Mouse (Mus musculus) stomach, postnatal 0 days (tissue): ENCODE measurements at regions not wholly inside any gene's neighbourhood (a gene's known extent, or its start where the extent isn't known, plus 50 kb on each side); places are given as distances from the start of the nearest gene placed in this dataset.

ENCODE experiments used
- ATAC-seq: fragments of 200-750 bp; cut with Nextera tagmentation; 2 replicates; pipeline ENCODE4 v1.8.0; 2017; ENCODE audit not compliant: low FRiP score, low TSS enrichment
- DNase-seq: peaks from one replicate; pipeline ENCODE4 v3.0.0-alpha.2; 2016; ENCODE audit warnings: low spot score
- H3K27ac ChIP-seq: fragments of 300-500 bp; sonication (generic); replicated peaks from 2 replicates; pipeline ENCODE4 v1.5.1; 2014; ENCODE audit warnings: mild to moderate bottlenecking, control low read depth
- H3K27me3 ChIP-seq: fragments of 300-500 bp; sonication (generic); 2 replicates; pipeline ENCODE4 v1.6.1; 2014; ENCODE audit warnings: low read length; ENCODE audit not compliant: control insufficient read depth, insufficient read depth
- H3K36me3 ChIP-seq: fragments of 300-500 bp; sonication (generic); 2 replicates; pipeline ENCODE4 v1.6.1; 2014; ENCODE audit warnings: low read length, mixed read lengths; ENCODE audit not compliant: control insufficient read depth, insufficient read depth
- H3K4me1 ChIP-seq: fragments of 300-500 bp; sonication (generic); replicated peaks from 2 replicates; pipeline ENCODE4 v1.6.1; 2014; ENCODE audit warnings: antibody characterized with exemption; ENCODE audit not compliant: control insufficient read depth, insufficient read depth
- H3K4me2 ChIP-seq: fragments of 300-500 bp; sonication (generic); replicated peaks from 2 replicates; pipeline ENCODE4 v1.6.1; 2014; ENCODE audit warnings: low read depth, mild to moderate bottlenecking, control low read depth, moderate library complexity
- H3K4me3 ChIP-seq: fragments of 300-500 bp; sonication (generic); 2 replicates; pipeline ENCODE4 v1.5.1; 2014; ENCODE audit warnings: low read depth, low read length, control low read depth
- H3K9ac ChIP-seq: fragments of 300-500 bp; sonication (generic); 2 replicates; pipeline ENCODE4 v1.6.1; 2014; ENCODE audit warnings: mild to moderate bottlenecking, low read length, control low read depth, mixed read lengths
- H3K9me3 ChIP-seq: fragments of 300-500 bp; sonication (generic); 2 replicates; pipeline ENCODE4 v1.6.1; 2016; ENCODE audit warnings: low read length; ENCODE audit not compliant: control insufficient read depth
- CTCF ChIP-seq: IDR thresholded peaks from 2 replicates; pipeline ENCODE4 v1.5.1; 2016; ENCODE audit warnings: antibody characterized with exemption, low read depth, mild to moderate bottlenecking, moderate library complexity
- EP300 ChIP-seq: optimal IDR thresholded peaks from 2 replicates; pipeline ENCODE3; 2016; ENCODE audit warnings: antibody characterized with exemption
- WGBS: fragments of 180-500 bp; shearing (Covaris S2); extraction: QIAGEN DNeasy Blood & Tissue Kit; methylation state at CpG from one replicate; pipeline ENCODE4 v1.1.7; 2014; 5-methylcytosine and 5-hydroxymethylcytosine counted together

DNA sequence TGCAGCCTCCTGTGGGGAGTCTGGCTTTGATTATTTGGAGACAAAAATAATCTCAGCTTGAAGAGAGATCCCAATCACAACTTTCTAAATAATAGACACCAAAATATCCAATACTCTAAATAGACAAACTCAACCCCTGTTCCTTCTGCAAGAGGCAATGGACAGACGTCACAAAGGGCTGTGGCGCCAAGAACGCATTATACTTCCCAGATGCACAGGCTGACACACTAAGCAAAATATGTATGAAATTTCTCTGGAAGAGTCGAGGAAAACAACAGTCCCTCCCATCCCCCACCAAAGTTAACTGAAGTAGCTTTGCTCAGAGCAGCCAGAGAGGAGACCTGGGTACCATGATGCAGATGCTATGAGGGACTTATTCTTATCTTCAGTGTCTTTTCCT is 229.9 kb downstream of the Map2k4 start:
- no peak for TF ChIP-seq EP300
- H3K27ac ChIP-seq, result no peak overlapping the region
- no peak overlapping the region for H3K4me3 ChIP-seq
- H3K27me3 ChIP-seq, result no peaks in the 10 kb centered on the region
- H3K36me3 ChIP-seq, result no peaks in the 10 kb centered on the region
- no peaks in the 10 kb centered on the region for H3K4me1 ChIP-seq
- no peak for ATAC-seq
- WGBS, result 65% methylated on average over 4 of the region's 4 CpGs
- no peak overlapping the region for H3K4me2 ChIP-seq
- H3K9ac ChIP-seq, result no peak overlapping the region
- H3K9me3 ChIP-seq, result no peaks in the 10 kb centered on the region
- DNase-seq, result no peak

DNA sequence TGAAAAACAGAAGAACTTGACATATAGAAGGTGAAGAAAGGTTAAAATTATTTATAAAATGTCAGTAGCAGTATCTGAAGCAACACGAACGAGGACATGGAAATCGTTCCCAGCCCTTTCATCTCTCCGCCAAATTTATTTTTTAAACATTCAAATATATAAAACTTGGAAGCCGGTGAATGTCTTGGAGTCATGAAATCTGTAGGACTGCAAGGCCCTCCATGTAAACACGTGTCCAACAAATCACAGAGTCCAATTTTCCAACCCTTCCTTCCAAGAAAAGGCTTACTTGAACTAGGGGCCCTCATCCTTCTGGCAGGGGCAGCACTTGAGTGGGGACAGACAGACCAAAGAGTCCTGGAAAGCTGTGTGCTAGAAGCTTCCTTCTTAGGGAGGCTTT is 237.0 kb downstream of the Map2k4 start:
- Histone ChIP-seq H3K9ac (no peak overlapping the region), H3K4me3 (no peak overlapping the region), H3K9me3 (no peaks in the 10 kb centered on the region), H3K4me1 (no peaks in the 10 kb centered on the region), H3K27ac (peak overlapping the region; percentile 56), H3K36me3 (no peaks in the 10 kb centered on the region), H3K4me2 (no peak overlapping the region), H3K27me3 (no peaks in the 10 kb centered on the region)
- DNase-seq (no peak), ATAC-seq (no peak)
- WGBS, result 47% methylated on average over 6 of the region's 6 CpGs
- TF ChIP-seq EP300, result no peak
- TF ChIP-seq CTCF, result no peak

DNA sequence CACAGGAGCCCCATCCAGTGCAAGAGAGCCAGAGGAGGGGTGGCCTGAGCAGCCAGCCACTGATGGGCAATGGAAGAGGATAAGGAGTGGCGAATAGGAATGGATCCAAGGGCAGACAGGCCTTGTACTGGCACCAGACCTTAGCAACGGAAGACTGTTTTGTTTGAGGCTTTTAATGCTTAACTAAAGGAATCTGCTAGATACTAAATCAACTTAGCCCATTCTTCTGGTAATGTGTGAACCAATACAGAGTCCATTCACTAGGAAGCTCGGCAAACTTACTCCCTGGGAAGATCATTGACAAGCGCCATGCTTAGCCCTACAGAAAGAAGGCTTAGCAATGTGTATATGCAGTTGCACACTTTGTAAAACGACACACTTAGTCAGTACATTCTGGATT is 243.8 kb downstream of the Map2k4 start:
- 58% methylated on average over 5 of the region's 5 CpGs for WGBS
- no peak overlapping the region for H3K4me3 ChIP-seq
- H3K9ac ChIP-seq, result no peak overlapping the region
- H3K9me3 ChIP-seq, result no peaks in the 10 kb centered on the region
- H3K4me1 ChIP-seq, result no peaks in the 10 kb centered on the region
- no peaks in the 10 kb centered on the region for H3K36me3 ChIP-seq
- H3K27ac ChIP-seq, result no peak overlapping the region
- no peak overlapping the region for H3K4me2 ChIP-seq
- no peak for TF ChIP-seq CTCF
- DNase-seq (peak; percentile 10), ATAC-seq (no peak)
- no peaks in the 10 kb centered on the region for H3K27me3 ChIP-seq

DNA sequence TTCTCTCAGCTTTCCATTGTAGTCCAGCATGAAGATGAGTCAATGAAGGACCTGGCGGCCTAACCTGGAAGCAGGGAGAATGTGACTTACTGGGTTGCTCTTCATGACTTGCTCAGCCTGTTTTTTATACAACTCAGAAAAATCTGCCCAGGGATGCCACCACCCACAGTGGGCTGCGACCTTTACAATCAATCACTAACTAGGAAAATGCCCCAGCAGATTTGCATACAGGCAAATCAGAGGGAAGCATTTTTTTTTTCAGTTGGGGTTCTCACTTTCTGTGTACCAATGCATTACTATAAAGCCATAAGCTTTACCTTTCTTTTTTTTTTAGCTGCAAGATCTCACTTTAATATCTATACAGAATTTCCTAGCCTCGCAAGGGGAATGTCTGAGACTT is 244.5 kb downstream of the Map2k4 start:
- ATAC-seq (no peak), DNase-seq (no peak)
- no peaks in the 10 kb centered on the region for H3K4me1 ChIP-seq
- no peak overlapping the region for H3K4me3 ChIP-seq
- TF ChIP-seq EP300 (no peak), CTCF (no peak)
- no peaks in the 10 kb centered on the region for H3K9me3 ChIP-seq
- H3K27me3 ChIP-seq, result no peaks in the 10 kb centered on the region
- 82% methylated on average over 3 of the region's 3 CpGs for WGBS
- H3K36me3 ChIP-seq, result no peaks in the 10 kb centered on the region
- no peak overlapping the region for H3K4me2 ChIP-seq
- H3K27ac ChIP-seq, result no peak overlapping the region
- no peak overlapping the region for H3K9ac ChIP-seq

DNA sequence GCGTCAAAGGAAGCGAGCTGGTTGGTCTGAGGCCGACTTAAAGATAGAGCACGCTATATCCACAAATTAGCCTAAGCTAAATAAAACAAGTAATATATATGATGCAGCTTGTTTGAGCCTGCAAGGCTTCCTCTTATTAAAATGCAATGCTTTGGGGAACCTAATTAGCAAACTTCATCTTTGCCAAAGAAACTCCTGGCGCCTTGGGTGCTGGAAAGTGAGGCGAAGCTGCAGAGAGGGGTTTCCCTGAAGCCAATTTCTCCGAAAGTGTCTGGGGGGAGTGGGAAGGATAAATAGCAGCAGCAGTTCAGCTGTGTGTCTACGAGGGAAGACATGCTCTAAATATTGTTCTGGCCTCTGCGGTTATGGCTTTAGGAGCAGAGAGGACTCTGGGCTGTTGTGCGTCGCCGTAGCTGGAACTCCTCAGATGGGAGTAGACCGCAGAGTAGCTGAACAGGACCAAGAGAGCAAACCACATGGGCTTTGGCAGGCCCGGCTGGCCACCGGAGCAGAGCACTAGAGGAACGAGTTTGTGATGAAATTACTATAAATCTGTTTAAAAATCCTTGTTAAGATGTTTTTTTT is 251.0 kb downstream of the Map2k4 start:
- no peaks in the 10 kb centered on the region for H3K36me3 ChIP-seq
- no peak overlapping the region for H3K9ac ChIP-seq
- H3K9me3 ChIP-seq, result no peaks in the 10 kb centered on the region
- DNase-seq (no peak), ATAC-seq (no peak)
- no peak overlapping the region for H3K4me2 ChIP-seq
- H3K27ac ChIP-seq, result 0 out of 2 replicates have a peak overlapping the region, but pooled peaks have one; percentile 41
- H3K4me1 ChIP-seq, result no peaks in the 10 kb centered on the region; the same call in 1 of the 2 replicates
- WGBS, result 59% methylated on average over 16 of the region's 16 CpGs
- TF ChIP-seq EP300 (no peak), CTCF (no peak)
- H3K27me3 ChIP-seq, result no peaks in the 10 kb centered on the region
- no peak overlapping the region for H3K4me3 ChIP-seq

DNA sequence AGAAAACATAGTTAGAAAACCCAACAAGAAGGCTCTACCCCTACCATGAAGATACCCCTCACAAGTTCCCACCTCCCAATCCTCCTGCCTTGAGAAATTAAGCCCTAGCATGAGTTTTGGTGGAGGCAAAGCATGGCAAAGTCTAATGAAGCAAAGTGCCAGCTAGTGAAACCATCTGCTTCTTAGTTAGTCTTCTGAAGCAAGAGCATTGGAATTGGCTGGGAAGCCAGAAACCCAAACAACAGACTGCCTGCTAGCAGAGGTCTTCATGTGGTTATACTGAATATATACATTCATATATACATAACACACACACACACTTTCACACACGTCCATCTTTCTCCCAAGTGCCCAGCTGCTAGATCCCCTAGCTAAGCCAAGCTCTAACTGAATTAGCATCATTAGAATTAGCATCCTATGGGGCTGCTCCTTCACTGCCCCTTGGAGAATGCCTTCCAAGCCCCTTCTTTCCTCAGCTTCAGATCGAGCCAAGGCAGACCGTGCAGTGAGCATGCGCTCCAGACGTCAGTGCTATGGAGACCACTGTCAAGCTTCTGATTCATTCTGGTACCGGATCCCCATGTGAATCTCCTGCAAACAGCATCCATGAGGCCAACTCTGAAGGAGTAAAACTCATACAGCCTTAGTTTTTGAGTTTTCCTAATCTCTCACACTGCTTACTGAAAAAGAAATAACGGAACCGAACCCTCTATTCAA is 252.2 kb downstream of the Map2k4 start:
- DNase-seq (peak; percentile 7), ATAC-seq (no peak)
- Histone ChIP-seq H3K9ac (no peak overlapping the region), H3K27me3 (no peaks in the 10 kb centered on the region), H3K36me3 (no peaks in the 10 kb centered on the region), H3K4me2 (no peak overlapping the region), H3K4me3 (no peak overlapping the region), H3K27ac (no peak overlapping the region), H3K4me1 (no peaks in the 10 kb centered on the region; the same call in 1 of the 2 replicates), H3K9me3 (no peaks in the 10 kb centered on the region)
- no peak for TF ChIP-seq CTCF
- TF ChIP-seq EP300, result no peak
- WGBS, result 82% methylated on average over 8 of the region's 8 CpGs
